Mouse (Mus musculus): Measurements from ENCODE around the gene Trim41. TPM values are rescaled to one million over a fixed set of nuclear protein-coding genes. Genes with fewer than 3 reads are reported as not detected.

Trim41 gene
- polyA plus RNA-seq, 1 experiment from 2014 or later: 5.1 TPM

- Histone ChIP-seq H3K4me2 (ENCODE audit: low read depth, low read length) (peak overlapping the region; percentile 87), H3K9me3 (ENCODE audit: control insufficient read depth, low read length) (no peaks in the 10 kb centered on the region), H3K4me3 (ENCODE audit: low read depth, low read length) (peak overlapping the region; percentile 82), H3K27ac (ENCODE audit: low read depth, low read length) (no peak overlapping the region), H3K4me1 (ENCODE audit: control insufficient read depth, insufficient read depth, low read length) (peaks cover 22% of the 10 kb centered on the region), H3K36me3 (ENCODE audit: control insufficient read depth, insufficient read depth, low read length) (peaks cover 53% of the 10 kb centered on the region), H3K9ac (replicated peaks; ENCODE audit: low read depth, low read length) (peak overlapping the region; percentile 87), H3K27me3 (ENCODE audit: control insufficient read depth, insufficient read depth, low read length) (no peaks in the 10 kb centered on the region)
- no peak for ATAC-seq (ENCODE audit: low read depth)
- 83% methylated on average over 17 of the region's 17 CpGs for WGBS
Observed at GRCm38 (mm10) chr11:48801831-48802772, 15.1 kb downstream of the Trim41 start.

- under 1% methylated on average over 47 of the region's 47 CpGs for WGBS
Observed at GRCm38 (mm10) chr11:48799921-48800701, 17.0 kb downstream of the Trim41 start, which contains the start of gene Rack1. TSS of gene Rack1 (plus strand) at chr11:48800332.

DNA sequence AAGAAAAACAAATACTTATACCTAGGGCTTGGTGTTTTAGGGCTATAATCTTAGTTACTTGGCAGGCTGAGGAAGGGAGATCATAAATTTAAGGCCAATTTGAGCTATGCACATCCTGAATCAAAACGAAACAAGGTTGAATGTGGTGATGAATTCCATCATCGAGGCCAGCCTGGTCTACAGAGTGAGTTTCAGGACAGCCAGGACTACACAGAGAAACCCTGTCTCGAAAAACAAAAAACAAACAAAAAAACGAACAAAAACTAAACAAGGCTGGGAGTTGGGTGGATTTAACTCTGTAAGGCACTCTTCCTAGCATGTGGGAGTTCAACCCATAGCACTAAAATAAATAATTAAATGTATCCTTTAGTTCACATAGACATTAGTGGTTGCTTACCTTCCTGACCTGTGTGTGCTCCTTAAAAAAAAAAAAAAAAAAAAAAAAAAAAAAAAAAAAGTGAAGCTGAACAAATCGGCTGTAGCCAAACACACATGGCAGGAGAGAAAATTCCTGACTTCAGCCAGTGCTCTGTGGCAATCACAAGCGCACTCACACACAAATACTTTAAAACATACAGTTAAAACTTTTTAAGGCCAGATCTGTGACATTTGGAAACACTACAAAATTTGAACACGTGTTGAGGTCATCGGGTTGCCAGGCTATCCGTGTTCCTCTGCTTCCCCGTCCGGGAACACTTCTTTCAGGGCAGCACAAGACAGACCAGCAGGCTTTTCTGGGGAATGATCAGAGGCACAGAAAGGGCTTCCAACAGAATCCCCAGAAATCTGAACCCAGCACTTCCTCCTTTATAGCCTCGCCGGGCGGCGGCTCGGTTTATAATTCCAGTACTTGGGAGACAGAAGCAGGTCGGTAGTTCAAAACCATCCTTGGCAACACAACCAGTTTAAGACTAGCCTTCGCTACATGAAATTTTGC, 17.9 kb downstream of the Trim41 start:
- 10% methylated on average over 18 of the region's 18 CpGs for WGBS

More at GRCm38 (mm10) chr11:48799921-48800701, 17.0 kb downstream of the Trim41 start, which contains the start of gene Rack1:
- peak within 1 kb of the TSS; percentile 90 for H3K27ac ChIP-seq (ENCODE audit: low read depth, low read length)
- H3K9me3 ChIP-seq (ENCODE audit: control insufficient read depth, low read length): no peaks in the 10 kb centered on the region
- H3K4me1 ChIP-seq (ENCODE audit: control insufficient read depth, insufficient read depth, low read length): peaks cover 22% of the 10 kb centered on the region
- H3K9ac ChIP-seq (replicated peaks; ENCODE audit: low read depth, low read length): peak within 1 kb of the TSS; percentile 87
- peak within 1 kb of the TSS; percentile 87 for H3K4me2 ChIP-seq (ENCODE audit: low read depth, low read length)
- peaks cover 34% of the 10 kb centered on the region for H3K36me3 ChIP-seq (ENCODE audit: control insufficient read depth, insufficient read depth, low read length)
- peak; percentile 94 for ATAC-seq (ENCODE audit: low read depth)
- no peaks in the 10 kb centered on the region for H3K27me3 ChIP-seq (ENCODE audit: control insufficient read depth, insufficient read depth, low read length)
- peak within 1 kb of the TSS; percentile 82 for H3K4me3 ChIP-seq (ENCODE audit: low read depth, low read length)

GRCm38 (mm10) chr11:48798308-48798707, 18.8 kb downstream of the Trim41 start:
- H3K4me3 ChIP-seq (ENCODE audit: low read depth, low read length): no peak overlapping the region
- peaks cover 16% of the 10 kb centered on the region for H3K36me3 ChIP-seq (ENCODE audit: control insufficient read depth, insufficient read depth, low read length)
- no peaks in the 10 kb centered on the region for H3K9me3 ChIP-seq (ENCODE audit: control insufficient read depth, low read length)
- H3K4me2 ChIP-seq (ENCODE audit: low read depth, low read length): peak overlapping the region; percentile 87; the same call in 1 of the 2 replicates
- no peaks in the 10 kb centered on the region for H3K27me3 ChIP-seq (ENCODE audit: control insufficient read depth, insufficient read depth, low read length)
- H3K9ac ChIP-seq (replicated peaks; ENCODE audit: low read depth, low read length): no peak overlapping the region
- H3K4me1 ChIP-seq (ENCODE audit: control insufficient read depth, insufficient read depth, low read length): peaks cover 22% of the 10 kb centered on the region
- ATAC-seq (ENCODE audit: low read depth): no peak
- H3K27ac ChIP-seq (ENCODE audit: low read depth, low read length): no peak overlapping the region
- 87% methylated on average over 7 of the region's 7 CpGs for WGBS

More for the DNA sequence above, 17.9 kb downstream of the Trim41 start:
- no peak; the same call in 1 of the 2 replicates for ATAC-seq (ENCODE audit: low read depth)
- Histone ChIP-seq H3K36me3 (ENCODE audit: control insufficient read depth, insufficient read depth, low read length) (peaks cover 25% of the 10 kb centered on the region), H3K4me3 (ENCODE audit: low read depth, low read length) (peak overlapping the region; percentile 82), H3K27me3 (ENCODE audit: control insufficient read depth, insufficient read depth, low read length) (no peaks in the 10 kb centered on the region), H3K4me2 (ENCODE audit: low read depth, low read length) (peak overlapping the region; percentile 87), H3K4me1 (ENCODE audit: control insufficient read depth, insufficient read depth, low read length) (peaks cover 22% of the 10 kb centered on the region), H3K27ac (ENCODE audit: low read depth, low read length) (peak overlapping the region; percentile 90), H3K9me3 (ENCODE audit: control insufficient read depth, low read length) (no peaks in the 10 kb centered on the region), H3K9ac (replicated peaks; ENCODE audit: low read depth, low read length) (peak overlapping the region; percentile 87)

DNA sequence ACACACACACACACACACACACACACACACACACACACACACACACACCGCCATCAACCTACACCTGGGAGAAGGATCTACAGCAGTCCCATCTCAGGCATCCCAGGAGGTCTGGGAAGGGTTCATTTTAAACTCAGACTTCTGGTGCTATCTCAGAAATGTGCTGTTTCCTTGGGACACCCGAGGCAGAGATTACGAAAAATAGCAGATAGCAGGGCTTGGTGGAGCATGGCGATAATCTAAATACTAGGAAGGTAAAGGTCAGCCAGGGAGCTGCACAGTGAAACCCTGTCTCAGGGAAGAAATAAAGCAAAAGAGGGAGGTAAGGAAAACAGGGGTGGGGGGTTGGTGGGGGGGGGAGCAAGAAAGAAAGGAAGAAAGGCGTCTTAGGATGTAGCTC, 19.9 kb downstream of the Trim41 start:
- peaks cover 9% of the 10 kb centered on the region; the same call in 1 of the 2 replicates for H3K36me3 ChIP-seq (ENCODE audit: control insufficient read depth, insufficient read depth, low read length)
- H3K9me3 ChIP-seq (ENCODE audit: control insufficient read depth, low read length): no peaks in the 10 kb centered on the region
- H3K4me2 ChIP-seq (ENCODE audit: low read depth, low read length): no peak overlapping the region
- H3K27me3 ChIP-seq (ENCODE audit: control insufficient read depth, insufficient read depth, low read length): no peaks in the 10 kb centered on the region
- no peak overlapping the region for H3K27ac ChIP-seq (ENCODE audit: low read depth, low read length)
- no peak overlapping the region for H3K4me3 ChIP-seq (ENCODE audit: low read depth, low read length)
- ATAC-seq (ENCODE audit: low read depth): no peak
- no peak overlapping the region for H3K9ac ChIP-seq (replicated peaks; ENCODE audit: low read depth, low read length)
- WGBS: 94% methylated on average over 5 of the region's 5 CpGs
- peaks cover 20% of the 10 kb centered on the region for H3K4me1 ChIP-seq (ENCODE audit: control insufficient read depth, insufficient read depth, low read length)

DNA sequence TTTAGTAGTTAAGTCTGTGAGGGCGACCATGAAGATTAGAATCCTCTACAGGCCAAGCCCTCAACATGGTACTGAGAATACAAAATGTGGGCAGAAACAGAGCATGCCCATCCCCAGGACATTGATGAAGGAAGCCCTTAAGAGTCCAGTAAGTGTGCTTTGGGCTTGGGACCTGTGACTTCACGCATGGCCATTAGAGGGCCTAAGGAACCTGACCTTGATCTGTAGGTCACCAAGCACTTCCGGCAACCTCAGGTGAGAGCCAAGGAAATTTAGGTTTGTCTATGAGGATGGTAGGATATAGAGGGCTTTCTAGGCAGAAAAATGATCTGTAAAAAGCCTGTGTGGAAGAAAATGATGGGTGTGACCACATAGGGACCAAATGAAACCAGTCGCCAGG, 20.9 kb downstream of the Trim41 start:
- ATAC-seq (ENCODE audit: low read depth): no peak
- Histone ChIP-seq H3K36me3 (ENCODE audit: control insufficient read depth, insufficient read depth, low read length) (no peaks in the 10 kb centered on the region), H3K9ac (replicated peaks; ENCODE audit: low read depth, low read length) (no peak overlapping the region), H3K4me2 (ENCODE audit: low read depth, low read length) (no peak overlapping the region), H3K4me3 (ENCODE audit: low read depth, low read length) (no peak overlapping the region), H3K4me1 (ENCODE audit: control insufficient read depth, insufficient read depth, low read length) (peaks cover 10% of the 10 kb centered on the region), H3K27ac (ENCODE audit: low read depth, low read length) (no peak overlapping the region), H3K9me3 (ENCODE audit: control insufficient read depth, low read length) (no peaks in the 10 kb centered on the region), H3K27me3 (ENCODE audit: control insufficient read depth, insufficient read depth, low read length) (no peaks in the 10 kb centered on the region)
- 83% methylated on average over 4 of the region's 4 CpGs for WGBS

DNA sequence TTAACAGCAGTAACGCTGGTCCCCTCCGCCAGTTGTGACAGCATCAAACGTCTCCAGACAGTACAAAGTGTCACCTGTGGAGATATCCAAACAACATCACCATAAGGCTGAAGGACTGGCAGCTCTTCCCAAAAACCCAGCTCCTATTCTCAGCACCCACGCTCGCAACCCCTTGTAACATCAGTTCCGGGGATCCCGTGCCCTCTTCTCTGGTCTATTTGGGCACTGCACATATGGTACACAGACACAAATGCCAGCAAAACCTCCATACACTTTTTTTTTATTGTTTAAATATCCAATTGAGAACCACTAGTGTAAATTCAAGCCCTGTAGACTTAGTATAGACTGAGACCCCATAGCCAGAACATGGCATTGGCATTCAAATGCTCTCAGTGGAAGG, 21.9 kb downstream of the Trim41 start:
- no peak overlapping the region for H3K27ac ChIP-seq (ENCODE audit: low read depth, low read length)
- no peak overlapping the region for H3K4me2 ChIP-seq (ENCODE audit: low read depth, low read length)
- no peak for ATAC-seq (ENCODE audit: low read depth)
- peaks cover 7% of the 10 kb centered on the region for H3K4me1 ChIP-seq (ENCODE audit: control insufficient read depth, insufficient read depth, low read length)
- H3K27me3 ChIP-seq (ENCODE audit: control insufficient read depth, insufficient read depth, low read length): no peaks in the 10 kb centered on the region
- no peaks in the 10 kb centered on the region for H3K36me3 ChIP-seq (ENCODE audit: control insufficient read depth, insufficient read depth, low read length)
- no peak overlapping the region for H3K9ac ChIP-seq (replicated peaks; ENCODE audit: low read depth, low read length)
- WGBS: 91% methylated on average over 7 of the region's 7 CpGs
- no peaks in the 10 kb centered on the region for H3K9me3 ChIP-seq (ENCODE audit: control insufficient read depth, low read length)
- no peak overlapping the region for H3K4me3 ChIP-seq (ENCODE audit: low read depth, low read length)

GRCm38 (mm10) chr11:48793184-48793583, 24.0 kb downstream of the Trim41 start:
- no peaks in the 10 kb centered on the region for H3K36me3 ChIP-seq (ENCODE audit: control insufficient read depth, insufficient read depth, low read length)
- H3K27me3 ChIP-seq (ENCODE audit: control insufficient read depth, insufficient read depth, low read length): no peaks in the 10 kb centered on the region
- no peak overlapping the region for H3K9ac ChIP-seq (replicated peaks; ENCODE audit: low read depth, low read length)
- WGBS: 99% methylated on average over 3 of the region's 3 CpGs
- no peaks in the 10 kb centered on the region for H3K9me3 ChIP-seq (ENCODE audit: control insufficient read depth, low read length)
- no peaks in the 10 kb centered on the region for H3K4me1 ChIP-seq (ENCODE audit: control insufficient read depth, insufficient read depth, low read length)
- no peak overlapping the region for H3K4me2 ChIP-seq (ENCODE audit: low read depth, low read length)
- no peak overlapping the region for H3K27ac ChIP-seq (ENCODE audit: low read depth, low read length)
- ATAC-seq (ENCODE audit: low read depth): no peak
- H3K4me3 ChIP-seq (ENCODE audit: low read depth, low read length): no peak overlapping the region

Data from neural tube, embryonic 14.5 days (tissue).